Mouse (Mus musculus) layer of hippocampus, postnatal 10 days (tissue): ENCODE data around the gene Git2. TPM values are rescaled to one million over a fixed set of nuclear protein-coding genes. Genes with fewer than 3 reads are reported as not detected.

Experiments
- DNase-seq, 2 experiments: peaks; one replicate each; pipeline ENCODE4 v3.0.0; 2021; ENCODE audit warnings: low spot score in 2 of 2
- total RNA-seq, 2 experiments: library from RNA; stranded (reverse); gene quantifications; 2 replicates each; pipeline ENCODE4 v1.2.3; 2021

The Git2 gene
- total RNA-seq, 2 experiments from 2014 or later: 42.4 to 44.8 TPM

DNA sequence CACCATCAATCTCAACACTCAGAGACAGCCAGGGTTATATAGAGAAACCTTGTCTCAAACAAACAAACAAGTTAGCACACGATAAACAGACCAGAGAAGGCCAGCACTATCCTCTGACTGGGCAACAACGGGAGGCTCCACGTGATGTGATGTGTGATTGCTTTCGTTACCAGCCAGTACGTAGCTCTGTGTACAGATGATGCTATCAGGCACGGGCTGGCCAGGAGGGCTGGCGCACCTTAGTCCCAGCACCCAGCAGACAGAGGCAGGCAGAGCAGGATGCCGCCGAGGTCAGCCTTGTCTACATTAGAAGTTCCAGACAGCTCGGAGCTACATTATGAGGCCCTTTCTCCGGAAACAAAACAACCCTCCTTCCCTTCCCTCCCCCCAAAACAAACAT is 24.5 kb upstream of the Git2 start:
- no peak for DNase-seq

DNA sequence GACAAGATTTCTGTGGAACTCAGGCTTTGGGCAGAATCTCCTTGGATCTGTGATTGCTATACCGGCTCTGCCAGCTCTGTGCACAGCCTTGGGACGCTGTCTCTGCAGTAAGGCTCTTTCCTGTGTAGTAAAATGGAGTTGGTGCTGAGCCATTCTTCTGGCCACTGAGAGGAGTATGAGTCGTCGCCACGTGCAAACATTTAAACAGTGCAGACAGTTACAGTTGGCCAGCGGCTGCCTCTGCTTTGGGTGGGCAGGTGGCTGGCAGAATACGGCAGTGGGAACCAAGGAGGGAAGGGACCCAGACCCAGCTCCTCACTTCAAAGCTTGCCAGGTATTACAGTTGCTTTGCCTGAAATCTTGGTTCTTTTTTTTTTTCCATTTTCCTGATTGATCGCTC is 21.9 kb upstream of the Git2 start:
- DNase-seq: no peak

DNA sequence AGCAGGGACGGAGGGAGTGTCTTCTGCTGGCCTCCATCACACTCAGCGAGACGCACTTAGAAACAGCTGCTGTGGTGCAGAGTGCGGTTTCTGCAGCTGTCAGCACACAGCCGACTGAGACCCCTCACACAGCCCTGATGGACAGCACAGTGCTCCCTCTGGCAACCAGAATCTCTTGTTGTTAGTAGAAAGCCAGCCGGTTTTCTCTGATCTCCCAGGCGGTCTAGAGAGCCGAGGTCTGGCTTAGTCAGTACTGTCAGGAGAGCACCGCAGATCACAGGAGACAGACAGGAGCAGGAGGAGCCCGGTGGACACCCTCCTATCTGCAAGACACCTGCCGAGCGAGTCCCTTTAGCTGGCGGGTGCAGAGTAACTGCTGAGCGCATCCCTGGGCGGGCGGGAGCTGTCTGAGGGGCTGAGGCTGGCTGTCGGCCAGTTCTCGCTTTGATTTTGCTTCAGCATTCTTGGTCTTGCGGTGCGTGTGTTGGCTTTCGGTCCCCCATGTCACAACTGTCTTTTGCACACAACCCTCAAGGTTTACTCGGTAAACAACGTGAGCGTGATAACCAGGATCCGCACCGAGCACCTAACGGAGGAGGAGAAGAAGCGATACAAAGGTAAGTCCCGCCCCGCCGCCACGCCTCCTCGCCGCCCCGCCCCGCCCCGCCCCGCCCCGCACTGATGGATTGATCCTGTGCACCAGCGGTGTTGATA is 21.1 kb upstream of the Git2 start:
- DNase-seq: peak in 1 of 2 experiments; percentile 50

GRCm38 (mm10) chr5:114795653-114796052 is 20.3 kb upstream of the Git2 start:
- no peak for DNase-seq

DNA sequence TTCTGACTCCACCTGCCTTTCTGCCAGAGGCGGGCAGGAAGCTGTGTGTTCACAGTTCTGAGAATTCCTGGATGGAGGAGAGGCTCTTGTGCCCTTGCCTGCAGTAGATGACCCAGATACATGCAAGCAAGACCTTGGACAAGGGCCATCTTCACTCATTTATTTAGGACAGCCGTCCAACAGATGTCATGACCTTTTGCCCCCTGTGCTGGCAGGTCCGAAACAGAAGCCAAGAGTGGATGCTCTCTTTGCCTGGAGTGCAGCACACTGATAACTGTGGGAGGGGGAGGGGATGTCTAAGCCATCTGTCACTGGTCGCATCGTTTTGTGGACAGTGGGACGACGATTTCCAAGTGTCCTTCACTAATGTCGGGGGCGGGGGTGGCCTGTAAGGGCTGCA is 19.9 kb upstream of the Git2 start:
- DNase-seq: no peak

DNA sequence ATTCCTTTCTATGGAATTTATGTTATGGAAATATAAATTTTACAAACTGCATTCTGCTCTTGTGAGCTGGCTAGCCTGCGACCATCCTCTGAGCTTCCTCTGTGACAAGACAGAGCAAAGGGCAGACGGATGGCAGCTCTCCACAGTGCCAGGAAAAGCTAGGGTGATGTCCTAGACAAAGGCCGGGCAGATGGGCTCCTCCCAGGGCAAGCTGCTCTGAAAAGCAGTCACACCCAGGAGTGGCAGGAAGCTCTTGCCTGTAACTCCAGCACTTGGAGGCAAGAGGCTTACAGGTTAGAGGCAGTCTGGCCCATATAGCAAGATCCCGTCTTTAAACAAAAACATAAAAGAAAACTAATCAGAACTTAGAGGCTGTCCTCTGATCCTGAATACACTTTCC is 19.3 kb upstream of the Git2 start:
- DNase-seq: no peak

- DNase-seq: no peak
Observed at GRCm38 (mm10) chr5:114793317-114793716, 18.0 kb upstream of the Git2 start.

DNA sequence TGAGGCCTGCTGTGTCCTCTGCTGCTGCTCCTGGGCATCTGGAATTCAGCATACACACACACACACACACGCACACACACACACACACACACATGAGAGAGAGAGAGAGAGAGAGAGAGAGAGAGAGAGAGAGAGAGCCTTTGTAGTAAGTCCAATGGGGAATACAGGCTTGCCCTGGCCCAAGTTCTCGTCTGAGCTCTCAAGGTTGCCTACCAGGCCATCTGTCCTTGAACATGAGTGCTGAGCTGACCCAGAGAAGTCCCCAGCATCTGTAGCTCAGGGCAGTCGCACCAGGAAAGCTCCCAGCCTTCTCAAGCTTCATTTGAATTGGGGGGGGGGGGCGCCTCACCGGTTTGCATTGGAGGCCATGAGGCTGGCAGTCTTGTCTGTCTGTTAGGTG is 9.9 kb upstream of the Git2 start:
- no peak for DNase-seq

DNA sequence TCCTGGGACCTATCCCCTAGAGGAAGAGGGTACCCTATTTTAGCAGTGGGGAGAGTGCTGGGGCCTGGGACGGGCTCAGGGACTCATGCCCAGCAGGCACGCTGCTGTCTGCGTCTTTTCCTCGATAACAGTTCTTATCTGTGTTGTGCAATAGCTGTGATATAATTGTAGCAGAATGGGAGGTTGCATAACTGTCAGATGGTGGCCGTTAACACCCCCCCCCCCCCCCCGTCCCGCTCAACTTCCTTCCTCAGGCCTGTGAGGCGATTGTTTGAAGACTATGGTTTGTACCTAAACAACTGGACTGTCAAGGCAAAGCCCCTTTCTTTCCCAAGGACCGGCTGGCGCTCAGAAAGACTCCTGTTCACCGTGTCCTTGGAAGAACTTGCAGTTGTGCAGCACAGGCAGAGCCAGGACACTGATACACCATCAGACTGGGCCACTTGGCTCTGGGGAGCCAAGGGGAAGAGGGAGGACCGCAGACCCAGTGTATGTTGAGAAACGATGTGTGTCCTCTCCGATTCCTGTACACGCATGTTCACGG is 9.4 kb upstream of the Git2 start:
- no peak for DNase-seq

GRCm38 (mm10) chr5:114783405-114784163 is 8.3 kb upstream of the Git2 start:
- no peak for DNase-seq

GRCm38 (mm10) chr5:114782991-114783390 is 7.7 kb upstream of the Git2 start:
- no peak for DNase-seq

- no peak for DNase-seq
Observed at GRCm38 (mm10) chr5:114780912-114781311, 5.6 kb upstream of the Git2 start.

GRCm38 (mm10) chr5:114779956-114780489 is 4.7 kb upstream of the Git2 start:
- DNase-seq: no peak

DNA sequence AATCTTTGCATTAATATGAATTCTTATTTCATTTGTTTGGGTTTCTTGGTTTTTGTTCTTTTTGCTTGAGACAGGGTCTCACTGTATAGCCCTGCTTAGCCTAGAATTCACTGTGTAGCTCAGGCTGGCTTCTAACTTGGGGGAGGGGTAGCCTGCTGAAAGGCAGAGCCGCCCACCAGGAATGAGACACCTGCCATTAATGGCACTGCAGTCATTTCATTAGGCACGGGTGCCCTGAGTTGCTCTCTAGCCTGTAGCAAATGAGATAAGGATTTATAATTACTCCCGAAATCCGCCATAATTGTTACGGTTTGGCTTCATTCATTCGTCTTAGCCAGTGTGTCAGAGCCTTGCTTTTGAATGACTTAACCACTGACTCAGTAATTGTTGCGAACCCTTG is 857 bp upstream of the Git2 start:
- no peak for DNase-seq

GRCm38 (mm10) chr5:114774403-114775051 is 790 bp downstream of the Git2 start, which contains the start of gene Ankrd13a:
Gene Ankrd13a (plus strand): TSS chr5:114774677.
- DNase-seq: peak; percentile 91 to 94

DNA sequence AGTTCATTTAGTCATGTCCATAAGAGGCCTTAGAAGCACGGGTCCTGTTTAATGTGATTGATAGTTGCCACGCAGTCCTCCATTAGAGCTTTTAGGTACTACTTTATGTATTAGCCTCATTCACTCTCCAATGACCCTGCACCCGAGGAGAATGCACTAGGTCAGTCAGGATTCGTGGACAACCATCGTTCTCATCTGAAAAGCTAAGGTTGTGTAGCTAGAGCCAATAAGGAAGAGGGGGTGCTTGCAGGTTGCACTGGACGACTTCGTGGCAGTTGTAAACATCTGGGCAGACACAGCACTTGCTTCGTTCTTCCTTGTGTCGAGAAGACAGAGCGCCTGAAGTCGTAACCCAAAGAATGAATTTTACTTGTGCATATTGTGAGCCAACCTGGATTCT is 1.5 kb downstream of the Git2 start:
- peak; percentile 27 to 51 for DNase-seq

DNA sequence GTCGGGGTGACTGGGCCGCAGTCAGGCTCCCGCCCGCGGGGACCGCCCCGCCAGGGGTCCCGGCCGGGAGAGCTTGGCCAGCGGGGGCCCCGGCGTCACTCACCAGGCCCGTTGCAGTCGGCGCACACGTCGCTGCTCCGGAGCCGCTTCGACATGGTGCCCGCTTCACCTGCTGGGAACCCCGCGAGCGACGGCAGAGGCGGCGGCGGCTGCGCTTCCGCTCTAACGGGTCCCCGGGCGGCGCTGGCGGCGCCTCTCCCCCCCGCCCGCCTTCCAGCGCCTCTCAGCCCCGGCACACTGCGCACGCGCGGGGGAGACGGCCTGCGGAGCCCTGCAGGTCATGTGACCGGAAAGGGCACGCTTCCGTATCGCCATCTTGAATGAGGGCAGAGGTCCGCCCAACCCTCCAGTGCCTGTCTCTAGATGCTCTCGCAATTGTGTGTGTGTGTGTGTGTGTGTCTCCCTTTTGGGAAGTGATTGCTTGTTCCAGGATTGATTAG is 2.1 kb downstream of the Git2 start:
- DNase-seq: peak; percentile 96 to 98

DNA sequence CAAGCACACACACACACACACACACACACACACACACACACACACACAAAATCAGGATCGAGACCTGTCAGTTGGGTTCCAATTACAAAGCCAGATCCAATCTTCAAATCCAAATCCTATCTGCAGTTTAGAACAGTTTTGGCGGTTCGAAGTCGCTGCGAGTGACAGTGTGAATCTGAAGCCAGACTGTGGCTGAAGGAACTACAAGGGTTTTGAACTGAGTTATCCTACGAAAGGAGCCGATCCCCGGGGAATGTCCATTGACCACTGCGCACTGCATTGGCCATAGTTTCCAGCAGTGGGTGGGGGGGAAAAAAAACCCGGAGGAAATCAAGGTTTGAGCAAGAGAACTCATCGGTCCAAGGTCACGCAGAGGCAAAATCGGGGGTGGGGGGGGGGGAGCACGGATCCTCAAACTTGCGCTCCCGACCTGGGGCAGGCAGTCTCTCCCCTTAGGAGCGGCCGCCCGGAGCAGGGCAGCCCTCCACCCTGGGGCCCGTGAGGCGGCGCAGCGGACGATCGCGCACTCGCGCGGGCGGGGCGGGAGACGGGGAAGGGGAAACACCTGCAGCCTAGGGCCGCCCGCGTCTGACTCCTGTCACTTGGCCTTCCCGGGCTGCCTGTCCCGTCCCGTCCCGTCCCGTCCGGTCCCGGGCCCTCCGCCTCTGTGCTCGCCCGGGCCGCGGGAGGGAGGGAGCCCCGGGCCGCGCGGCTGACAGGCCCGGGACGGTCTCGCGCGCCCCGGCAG is 2.7 kb downstream of the Git2 start:
- peak; percentile 44 to 63 for DNase-seq

GRCm38 (mm10) chr5:114771796-114772195 is 3.5 kb downstream of the Git2 start:
- no peak for DNase-seq

GRCm38 (mm10) chr5:114769786-114770185 is 5.5 kb downstream of the Git2 start:
- no peak for DNase-seq

DNA sequence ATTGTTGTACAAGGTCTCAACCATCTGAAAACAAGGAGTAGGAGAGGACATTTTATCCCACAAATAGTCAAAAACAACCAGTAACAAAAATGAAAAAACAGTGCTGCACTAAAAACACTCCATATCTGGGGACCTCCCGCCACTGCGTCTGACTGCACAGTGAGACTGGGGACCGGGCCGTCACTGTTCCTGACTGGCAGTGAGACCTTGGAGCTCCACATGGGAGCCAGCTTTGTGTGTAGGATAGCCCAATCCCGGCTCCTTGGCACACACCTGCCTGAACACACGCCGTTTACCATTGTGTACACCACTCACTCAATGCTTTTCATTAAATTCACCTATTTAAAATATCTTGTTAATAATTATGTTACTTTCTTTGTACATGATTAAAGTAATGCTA is 8.1 kb downstream of the Git2 start:
- DNase-seq: no peak
